Mouse (Mus musculus) layer of hippocampus, adult 18-20 months (tissue): ENCODE measurements around the gene Cfap299. TPM values are rescaled to one million over a fixed set of nuclear protein-coding genes. Genes with fewer than 3 reads are reported as not detected.
"Not testable (repeated sequence)": the region's sequence is repeated elsewhere in the genome, so short reads cannot be mapped to it uniquely, and the experiment has no call there.

Experiments
- DNase-seq, 2 experiments: peaks; one replicate each; pipeline ENCODE4 v3.0.0; 2022; ENCODE audit warnings: low spot score in 2 of 2
- total RNA-seq, 2 experiments: library from RNA; stranded (reverse); gene quantifications; 2 replicates each; pipeline ENCODE4 v1.2.3; 2021

Cfap299 gene
- total RNA-seq, 2 experiments from 2014 or later = 0.41 to 0.89 TPM

GRCm38 (mm10) chr5:98522270-98522977 lies 193.3 kb downstream of the Cfap299 start:
- no peak for DNase-seq

- DNase-seq = no peak
Measured at GRCm38 (mm10) chr5:98523050-98523449, 193.9 kb downstream of the Cfap299 start.

DNA sequence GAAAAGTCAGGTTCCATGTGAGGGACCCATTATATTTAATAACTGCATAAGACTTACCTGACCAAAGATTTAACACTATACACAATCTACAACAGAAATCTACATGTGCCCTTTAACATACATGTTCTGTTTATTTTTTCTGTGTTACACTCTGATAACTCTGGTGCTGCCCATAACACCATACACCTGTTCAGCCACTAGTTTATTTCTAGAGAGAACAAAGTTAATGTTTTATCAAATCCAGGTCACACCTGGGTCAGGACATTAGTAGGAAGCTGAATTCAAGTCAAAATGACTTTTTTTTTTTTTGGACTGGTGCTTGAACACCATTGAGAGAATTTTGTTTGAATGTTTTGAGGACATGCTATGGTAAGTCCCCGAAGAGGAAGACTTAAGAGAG lies 194.7 kb downstream of the Cfap299 start:
- no peak for DNase-seq

DNA sequence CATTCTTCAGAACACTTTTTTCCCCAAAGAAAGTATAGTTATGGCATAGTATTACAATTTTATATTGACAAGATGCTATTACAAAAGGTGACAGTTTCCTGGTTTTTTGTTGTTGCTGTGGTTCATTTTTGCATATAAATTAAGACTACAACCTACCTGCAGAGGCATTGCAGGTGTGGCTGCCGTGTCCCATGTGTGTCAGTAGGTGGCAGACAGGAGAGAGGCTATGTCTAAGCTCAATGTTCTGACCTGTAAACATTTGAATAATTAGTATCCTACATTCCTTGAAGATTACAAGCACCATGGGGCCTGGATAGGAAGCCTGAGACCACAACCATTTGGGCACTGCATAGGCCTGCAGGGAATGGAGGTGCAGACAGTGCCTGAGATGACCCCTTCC lies 212.2 kb downstream of the Cfap299 start:
- no peak for DNase-seq

- no peak for DNase-seq
Measured at GRCm38 (mm10) chr5:98550285-98550684, 221.2 kb downstream of the Cfap299 start.

GRCm38 (mm10) chr5:98550873-98551272 lies 221.8 kb downstream of the Cfap299 start:
- DNase-seq = no peak

DNA sequence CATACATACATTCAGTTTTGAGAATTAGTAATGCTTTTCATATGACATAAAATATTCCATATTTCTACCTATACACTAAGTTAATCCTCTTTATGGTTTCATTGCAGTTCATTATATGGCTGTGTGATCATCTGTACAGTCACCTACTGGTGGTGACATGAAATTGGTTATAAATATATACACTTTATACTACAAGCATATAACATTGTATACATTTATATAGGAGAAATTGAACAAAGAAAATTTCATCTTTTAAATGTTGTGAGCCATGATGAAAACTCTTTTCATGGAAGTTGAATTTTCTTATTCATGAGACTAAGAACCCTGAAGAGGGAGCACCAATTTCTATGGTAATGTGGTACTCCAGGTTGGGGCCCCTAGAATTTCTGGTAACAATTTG lies 223.3 kb downstream of the Cfap299 start, which contains the start of gene Gm11111:
Gm11111 (plus strand) TSS at position 301 of the 400 bp plus-strand sequence.
- no peak for DNase-seq

GRCm38 (mm10) chr5:98552811-98553601 lies 223.9 kb downstream of the Cfap299 start:
- no peak for DNase-seq

DNA sequence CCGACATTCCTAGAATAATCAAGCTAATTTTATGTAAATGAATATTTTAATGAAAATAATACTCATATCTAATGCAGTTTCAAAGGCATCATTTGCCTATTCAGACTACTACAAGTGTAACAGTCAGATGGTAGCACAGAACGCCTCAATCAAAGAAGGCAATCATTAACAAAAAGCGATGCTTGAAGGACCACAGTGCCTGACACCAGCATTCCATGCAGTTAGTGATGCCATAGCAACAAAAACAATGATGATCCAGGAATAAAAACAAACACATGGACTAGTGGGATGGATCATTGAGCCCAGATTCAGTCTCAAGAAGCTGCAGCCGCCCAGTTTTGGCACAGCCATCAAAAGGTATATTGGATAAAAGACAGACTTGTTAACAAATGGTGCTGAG lies 232.2 kb downstream of the Cfap299 start:
- peak in 1 of 2 experiments; percentile 4 for DNase-seq

DNA sequence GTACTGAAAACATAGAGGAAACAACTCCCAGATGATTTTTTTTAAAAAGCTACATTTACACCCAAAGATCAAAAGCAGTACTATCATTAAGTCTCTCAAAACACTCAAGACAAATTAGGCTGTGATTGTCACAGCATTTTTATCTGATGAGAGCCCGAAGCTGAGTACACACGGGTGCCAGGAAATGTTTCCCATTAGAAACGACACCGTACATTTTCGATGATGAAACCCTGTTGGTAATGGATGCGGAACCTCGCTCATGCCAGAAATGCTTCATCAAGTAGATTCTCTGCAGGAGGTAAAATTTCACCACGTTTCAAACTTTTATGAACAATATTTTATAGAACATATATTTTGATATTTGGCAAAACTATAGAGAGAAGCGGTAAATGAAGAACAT lies 233.7 kb downstream of the Cfap299 start:
- DNase-seq = no peak

DNA sequence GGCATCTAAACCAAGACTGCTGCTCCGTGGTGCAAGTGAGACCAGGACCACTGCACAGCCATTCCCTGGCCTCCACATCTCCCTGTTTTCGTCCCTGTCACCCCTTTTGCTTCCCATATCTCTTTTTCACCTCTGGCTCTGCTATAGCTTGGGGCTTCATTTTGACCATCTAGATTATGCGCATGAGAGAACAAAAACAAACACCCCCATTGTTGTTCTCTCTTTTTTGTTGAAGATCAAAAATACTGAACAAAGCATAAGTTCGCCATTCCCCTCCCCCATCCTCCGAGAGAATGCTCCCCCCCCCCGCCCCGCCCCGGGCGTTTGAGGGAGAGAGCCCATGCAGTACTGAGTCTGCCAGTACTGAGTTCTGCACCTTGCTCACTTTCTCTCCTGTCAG lies 234.7 kb downstream of the Cfap299 start:
- DNase-seq = no peak

DNA sequence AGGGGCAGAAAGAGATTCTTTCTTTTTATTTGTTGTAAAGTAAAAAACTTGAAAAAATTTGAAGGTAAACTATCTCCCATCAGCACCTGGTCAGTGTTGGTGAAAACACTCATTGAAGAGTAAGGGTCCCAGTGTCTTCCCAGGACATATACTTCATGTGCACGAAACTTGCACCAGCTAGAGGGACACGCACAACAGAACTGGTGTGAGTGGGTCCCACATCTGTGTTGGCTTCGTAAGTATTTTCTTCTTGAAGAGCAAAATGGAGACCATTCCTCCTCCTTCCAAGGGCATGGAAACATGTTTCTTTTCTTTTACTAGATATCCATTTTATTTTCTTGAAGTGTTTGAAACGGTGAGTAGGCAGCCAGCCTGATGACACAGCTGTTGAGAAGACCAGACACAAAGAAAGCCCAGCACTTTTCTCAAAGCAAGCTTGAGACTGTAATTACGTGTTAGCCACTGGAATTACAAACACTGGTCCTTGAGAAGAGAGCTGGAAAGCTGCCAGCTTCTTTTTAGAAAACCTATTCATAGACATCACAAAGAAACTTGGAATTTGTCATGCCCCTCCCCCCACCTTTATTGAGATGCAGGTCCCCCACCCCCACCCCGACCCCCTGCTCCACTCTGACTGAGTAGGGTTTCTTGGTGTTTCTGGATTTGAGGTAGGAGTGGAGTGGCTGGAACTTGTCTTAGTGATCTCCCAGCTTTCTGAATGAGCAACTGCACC lies 237.5 kb downstream of the Cfap299 start:
- peak in 1 of 2 experiments; percentile 6 for DNase-seq

- DNase-seq = no peak
Measured at GRCm38 (mm10) chr5:98568481-98568880, 239.4 kb downstream of the Cfap299 start.

- DNase-seq = no peak
Measured at GRCm38 (mm10) chr5:98569029-98569513, 240.0 kb downstream of the Cfap299 start.

DNA sequence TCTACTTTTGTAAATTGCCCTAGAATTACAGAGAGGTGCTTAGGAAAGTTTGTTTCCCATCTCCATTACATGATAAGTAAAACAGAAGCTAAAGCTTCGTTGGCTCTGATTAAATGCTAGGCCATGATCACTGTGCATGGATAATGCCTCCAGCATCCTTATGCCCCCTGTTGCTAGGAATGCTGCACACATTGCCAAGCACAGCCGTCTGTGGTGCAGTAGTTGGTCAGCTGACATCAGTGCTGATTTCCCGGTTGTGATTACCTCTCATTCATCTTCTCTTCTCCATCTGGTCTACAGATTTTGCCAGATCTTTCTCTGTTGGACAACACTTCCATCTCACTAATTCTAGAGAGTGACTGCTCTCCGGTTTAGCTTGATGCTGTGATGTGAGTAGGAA lies 243.3 kb downstream of the Cfap299 start:
- DNase-seq = no peak

DNA sequence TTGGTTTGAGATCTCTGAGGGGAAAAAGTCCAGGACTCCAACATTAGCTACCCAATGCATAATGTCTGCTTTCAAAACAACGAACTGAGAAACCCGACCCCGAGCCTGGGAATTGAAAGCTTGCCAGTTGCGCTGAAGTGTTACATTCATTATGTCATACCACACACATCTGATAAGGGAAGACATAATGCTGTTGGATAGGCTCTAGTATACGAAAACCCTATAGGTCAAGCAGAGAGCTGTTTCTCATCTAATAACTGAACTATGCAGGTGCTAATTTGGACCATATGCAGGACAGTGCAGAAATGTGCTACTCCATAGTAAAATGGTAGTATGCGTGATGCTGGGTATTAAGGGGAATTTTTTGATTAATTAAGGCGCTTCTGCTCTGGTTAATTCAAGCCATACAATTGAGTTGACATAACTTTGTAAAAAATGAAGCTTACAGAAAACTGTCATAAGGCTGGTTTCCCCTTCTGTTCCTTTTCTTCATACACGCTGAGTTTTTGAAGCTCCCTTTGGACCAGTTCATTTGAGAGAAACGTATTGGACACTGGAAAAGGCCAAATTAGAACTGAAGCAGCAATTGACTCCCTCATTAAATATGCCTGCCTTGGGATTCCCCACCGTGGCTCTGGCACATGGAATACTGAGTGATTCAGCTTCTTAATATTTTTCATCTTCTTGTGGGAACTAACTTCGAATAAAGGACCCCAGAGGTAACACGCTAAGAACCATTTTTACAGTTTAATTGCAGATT lies 245.8 kb downstream of the Cfap299 start:
- no peak for DNase-seq

DNA sequence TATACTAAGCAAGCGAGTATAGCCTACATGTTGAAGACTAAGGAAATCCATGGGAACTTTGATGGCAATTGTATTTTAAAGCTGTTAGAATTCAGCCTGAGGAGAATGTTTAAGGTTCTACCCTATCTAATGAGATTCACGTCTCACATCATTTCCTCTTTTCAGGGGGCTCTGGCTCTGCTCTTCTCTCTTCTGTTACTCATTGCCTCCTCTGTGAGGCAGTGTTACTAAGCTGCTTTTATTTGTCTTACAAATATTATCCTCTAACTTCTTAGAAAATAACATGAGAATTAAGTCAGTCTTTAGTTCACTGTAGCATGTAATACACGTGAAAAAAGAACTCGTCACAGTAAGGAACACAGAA lies 246.3 kb downstream of the Cfap299 start:
- no peak for DNase-seq

GRCm38 (mm10) chr5:98576538-98576937 lies 247.4 kb downstream of the Cfap299 start:
- not testable (repeated sequence) for DNase-seq

- no peak for DNase-seq
Measured at GRCm38 (mm10) chr5:98578398-98578797, 249.3 kb downstream of the Cfap299 start.

GRCm38 (mm10) chr5:98580811-98581210 lies 251.7 kb downstream of the Cfap299 start:
- no peak for DNase-seq

- DNase-seq = no peak
Measured at GRCm38 (mm10) chr5:98582051-98582450, 252.9 kb downstream of the Cfap299 start.
